Mouse (Mus musculus): ENCODE measurements around the gene Tex33.

- TF ChIP-seq CTCF (IDR thresholded peaks at IDR 0.05; ENCODE audit: borderline replicate concordance, control insufficient read depth, extremely low read depth, insufficient read depth, low read length, poor library complexity) (no peak), POLR2A (IDR thresholded peaks at IDR 0.05; ENCODE audit: control insufficient read depth, extremely low read depth, insufficient read depth, low read length, poor library complexity) (no peak)
Observed at GRCm38 (mm10) chr15:78414157-78414556, 18.4 kb upstream of the Tex33 start.
